Mouse (Mus musculus): Measurements from ENCODE around the gene Smim13. TPM values are rescaled to one million over a fixed set of nuclear protein-coding genes. Genes with fewer than 3 reads are reported as not detected.
A peak's percentile ranks its signal among the peaks of the same experiment; 100 is the strongest.

Gene Smim13
- total RNA-seq, 2 experiments from 2014 or later: 23.4 to 24.5 TPM

GRCm38 (mm10) chr13:41285448-41285847 lies 35.8 kb downstream of the Smim13 start:
- DNase-seq: no peak

GRCm38 (mm10) chr13:41286285-41286684 lies 36.6 kb downstream of the Smim13 start:
- DNase-seq: no peak

- DNase-seq: no peak
Measured at GRCm38 (mm10) chr13:41291466-41291974, 41.9 kb downstream of the Smim13 start.

GRCm38 (mm10) chr13:41293595-41293994 lies 44.0 kb downstream of the Smim13 start:
- no peak for DNase-seq

GRCm38 (mm10) chr13:41295886-41296285 lies 46.2 kb downstream of the Smim13 start:
- DNase-seq: no peak

GRCm38 (mm10) chr13:41296396-41296795 lies 46.8 kb downstream of the Smim13 start:
- DNase-seq: no peak

GRCm38 (mm10) chr13:41298533-41298932 lies 48.9 kb downstream of the Smim13 start:
- no peak for DNase-seq

GRCm38 (mm10) chr13:41298996-41299395 lies 49.4 kb downstream of the Smim13 start:
- no peak for DNase-seq

- DNase-seq: no peak
Measured at GRCm38 (mm10) chr13:41300037-41300436, 50.4 kb downstream of the Smim13 start.

GRCm38 (mm10) chr13:41302716-41303115 lies 53.1 kb downstream of the Smim13 start:
- peak; percentile 82 for DNase-seq

- no peak for DNase-seq
Measured at GRCm38 (mm10) chr13:41320749-41321148, 71.1 kb downstream of the Smim13 start.

GRCm38 (mm10) chr13:41321433-41321832 lies 71.8 kb downstream of the Smim13 start:
- DNase-seq: no peak

GRCm38 (mm10) chr13:41324631-41325030 lies 75.0 kb downstream of the Smim13 start:
- no peak for DNase-seq

GRCm38 (mm10) chr13:41325346-41325745 lies 75.7 kb downstream of the Smim13 start:
- no peak for DNase-seq

- no peak for DNase-seq
Measured at GRCm38 (mm10) chr13:41326134-41326533, 76.5 kb downstream of the Smim13 start.

Other genes starting within 250 kb of the Smim13 start
- gene Pak1ip1, start 248.8 kb upstream of the Smim13 start, total RNA-seq (2021): 10 to 100 TPM; 28.7 to 29.0 TPM
- gene Tmem14c, start 233.6 kb upstream of the Smim13 start, total RNA-seq (2021): 10 to 100 TPM; 65.9 to 79.8 TPM
- gene Mak, start 170.1 kb upstream of the Smim13 start, total RNA-seq (2021): not detected
- not detected for gene Gcm2, start 138.8 kb upstream of the Smim13 start, total RNA-seq (2021)
- not detected for gene Sycp2l, start 135.5 kb upstream of the Smim13 start, total RNA-seq (2021)
- gene Elovl2, start 29.4 kb upstream of the Smim13 start, total RNA-seq (2021): under 1 TPM; 0.32 to 0.38 TPM
- not detected for gene Gm17364, start 24.1 kb downstream of the Smim13 start, total RNA-seq (2021)
- gene Nedd9, start 237.5 kb downstream of the Smim13 start, total RNA-seq (2021): 10 to 100 TPM; 15.1 to 17.4 TPM

Data from gastrocnemius, postnatal 10 days (tissue).